Mouse (Mus musculus) liver, embryonic 13.5 days (tissue): Measurements from ENCODE around the gene Cish. TPM values are rescaled to one million over a fixed set of nuclear protein-coding genes. Genes with fewer than 3 reads are reported as not detected.

Source experiments
- ATAC-seq: fragments of 200-750 bp; cut with Nextera tagmentation; 2 replicates; pipeline ENCODE4 v1.8.0; 2017; ENCODE audit warnings: low read depth, mild to moderate bottlenecking, moderate number of reproducible peaks, moderate library complexity
- DNase-seq: peaks from one replicate; pipeline ENCODE4 v3.0.0; 2022
- H3K27ac ChIP-seq: fragments of 300-500 bp; sonication (generic); 2 replicates; pipeline ENCODE4 v1.5.1; 2015; ENCODE audit warnings: moderate library complexity, mild to moderate bottlenecking, inconsistent platforms
- H3K27me3 ChIP-seq: fragments of 300-500 bp; sonication (generic); 2 replicates; pipeline ENCODE4 v1.6.1; 2015; ENCODE audit warnings: mild to moderate bottlenecking, inconsistent platforms
- H3K36me3 ChIP-seq: fragments of 300-500 bp; sonication (generic); 2 replicates; pipeline ENCODE4 v1.6.1; 2015; ENCODE audit warnings: mild to moderate bottlenecking, inconsistent platforms
- H3K4me1 ChIP-seq: fragments of 300-500 bp; sonication (generic); replicated peaks from 2 replicates; pipeline ENCODE4 v1.6.1; 2015; ENCODE audit warnings: inconsistent platforms
- H3K4me2 ChIP-seq: fragments of 300-500 bp; sonication (generic); 2 replicates; pipeline ENCODE4 v1.6.1; 2015; ENCODE audit warnings: inconsistent platforms, mild to moderate bottlenecking, moderate library complexity
- H3K4me3 ChIP-seq: fragments of 300-500 bp; sonication (generic); replicated peaks from 2 replicates; pipeline ENCODE4 v1.5.1; 2015; ENCODE audit warnings: mild to moderate bottlenecking, inconsistent platforms
- H3K9ac ChIP-seq: fragments of 300-500 bp; sonication (generic); 2 replicates; pipeline ENCODE4 v1.6.1; 2015; ENCODE audit warnings: mild to moderate bottlenecking, inconsistent platforms
- H3K9me3 ChIP-seq: fragments of 300-500 bp; sonication (generic); replicated peaks from 2 replicates; pipeline ENCODE4 v1.6.1; 2016; ENCODE audit warnings: inconsistent platforms
- WGBS: fragments of 180-500 bp; shearing (Covaris S2); methylation state at CpG from one replicate; pipeline ENCODE4 v1.1.7; 2015; ENCODE audit not compliant: insufficient replicate concordance; 5-methylcytosine and 5-hydroxymethylcytosine counted together
- polyA plus RNA-seq: library from polyadenylated mRNA; unstranded; fragments of >200 nt; fragmentation: Nextera tagmentation; extraction: Ambion mirVana; gene quantifications from 2 replicates; pipeline ENCODE4 v1.2.1, GENCODE M21; 2015

Cish gene
- polyA plus RNA-seq, 1 experiment from 2014 or later: 10.7 TPM

DNA sequence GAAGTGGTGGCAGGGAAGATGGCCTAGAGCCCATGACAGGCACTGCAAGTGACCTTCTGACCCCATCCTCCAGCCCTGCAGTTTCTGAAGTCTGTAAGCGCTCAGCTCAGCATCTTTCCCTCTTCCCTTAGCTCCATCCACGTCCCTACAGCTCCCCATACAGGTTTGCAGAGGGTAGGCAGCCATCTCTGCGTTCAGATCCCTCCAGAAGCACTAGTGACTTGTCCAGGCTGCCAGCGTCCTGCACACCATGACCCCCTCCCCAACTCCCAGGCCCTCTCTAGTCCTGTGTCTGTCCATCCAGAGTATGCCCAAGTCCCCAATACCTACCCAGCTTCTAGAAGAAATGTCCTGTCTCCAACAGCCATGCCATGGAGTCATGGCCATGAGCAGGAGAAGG, 17.7 kb upstream of the Cish start:
- Histone ChIP-seq H3K27ac (no peak overlapping the region), H3K4me3 (no peak overlapping the region), H3K4me1 (peaks cover 32% of the 10 kb centered on the region), H3K4me2 (no peak overlapping the region), H3K9ac (no peak overlapping the region), H3K9me3 (no peaks in the 10 kb centered on the region), H3K36me3 (no peaks in the 10 kb centered on the region), H3K27me3 (no peaks in the 10 kb centered on the region)
- ATAC-seq (no peak), DNase-seq (no peak)
- 58% methylated on average over 4 of the region's 4 CpGs for WGBS

DNA sequence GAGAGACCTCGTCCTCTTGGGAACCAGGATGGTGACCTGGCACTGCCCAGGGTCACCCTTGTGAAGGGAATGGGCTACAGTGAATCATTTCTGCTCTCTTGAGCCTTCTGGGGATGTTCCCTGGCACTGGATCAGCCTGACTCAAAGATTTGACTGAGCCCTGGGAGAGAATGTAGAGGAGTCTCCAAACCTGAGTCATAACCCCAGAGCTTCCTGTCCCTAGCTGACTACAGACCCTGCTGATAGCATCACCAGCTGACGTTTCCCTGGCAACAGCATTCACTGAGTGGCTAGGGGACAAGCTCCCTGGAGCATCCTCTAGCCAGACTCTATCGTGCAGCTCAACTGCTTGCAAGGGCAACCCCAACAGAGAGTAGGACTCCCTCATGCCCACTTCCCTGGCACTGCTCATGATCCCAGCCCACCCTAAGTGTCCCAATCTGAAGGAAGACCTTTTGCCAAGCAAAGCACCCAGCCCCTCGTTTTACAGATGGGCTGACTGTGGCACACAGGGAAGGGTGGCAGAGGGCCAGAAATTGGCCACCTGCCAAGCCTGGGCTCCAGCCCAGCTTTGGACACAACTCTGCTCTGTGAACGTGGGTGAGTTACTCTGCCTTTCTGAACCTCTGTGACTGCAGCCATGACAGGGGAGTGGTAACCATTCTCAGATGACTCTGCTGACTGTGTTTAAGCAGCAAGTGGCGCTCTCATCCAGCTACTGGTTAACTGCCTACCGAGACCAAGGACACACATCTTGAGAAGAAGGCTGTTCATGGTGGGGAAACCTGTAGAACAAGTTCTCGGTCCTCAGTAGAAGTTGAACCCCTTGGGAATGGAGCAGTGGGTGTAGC, 17.1 kb upstream of the Cish start:
- DNase-seq (no peak), ATAC-seq (no peak)
- H3K27me3 ChIP-seq: no peaks in the 10 kb centered on the region

DNA sequence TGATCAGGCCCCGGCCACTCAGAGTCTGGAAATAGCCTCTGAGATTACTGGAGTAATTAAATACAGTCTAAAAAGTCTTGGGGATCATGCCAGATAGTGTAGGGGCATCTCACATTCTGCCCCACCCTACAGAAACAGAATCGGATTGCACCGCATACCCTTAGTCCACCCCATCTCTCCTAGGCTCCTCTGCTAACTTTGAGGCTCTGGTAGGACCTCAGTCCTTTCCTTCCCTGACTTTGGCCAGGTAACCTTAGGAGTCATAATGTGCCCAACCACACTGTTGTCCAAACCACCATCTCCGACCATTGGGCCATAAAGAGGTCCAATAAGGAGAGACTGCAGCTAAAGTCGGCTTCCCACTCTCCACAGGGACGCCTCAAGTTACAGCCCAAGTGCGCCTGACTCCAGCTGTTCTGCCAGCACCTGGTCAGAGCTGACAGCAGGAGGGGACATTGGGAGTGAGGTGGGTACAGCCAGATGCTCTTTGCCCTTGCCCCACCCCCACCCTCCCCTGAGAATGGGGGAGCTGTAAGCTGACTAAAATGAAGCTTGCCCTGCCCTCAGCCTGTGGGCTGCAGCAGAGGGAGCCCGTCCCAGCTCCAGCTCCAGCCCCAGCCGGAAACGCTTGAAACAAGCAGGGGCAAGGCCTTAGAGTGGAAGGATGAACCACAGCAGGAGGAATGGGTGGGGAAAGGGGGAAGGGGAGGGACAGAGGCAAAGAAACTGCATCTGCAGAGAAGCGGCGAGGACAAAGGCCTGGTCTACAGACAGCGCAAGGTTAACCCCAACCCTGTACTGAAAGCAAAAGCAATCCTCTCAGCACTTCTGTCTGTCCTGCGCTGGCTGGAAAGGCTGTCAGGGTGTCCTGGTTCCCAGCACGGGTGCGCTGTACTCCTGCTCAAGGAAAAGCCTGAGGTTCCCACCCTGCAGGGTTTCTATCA, 16.2 kb upstream of the Cish start:
- Histone ChIP-seq H3K4me3 (peak overlapping the region; percentile 29), H3K9me3 (no peaks in the 10 kb centered on the region), H3K27ac (peak overlapping the region; percentile 50), H3K4me2 (peak overlapping the region; percentile 56), H3K9ac (peak overlapping the region; percentile 27; the same call in 1 of the 2 replicates), H3K36me3 (no peaks in the 10 kb centered on the region), H3K4me1 (peaks cover 27% of the 10 kb centered on the region), H3K27me3 (no peaks in the 10 kb centered on the region)
- 28% methylated on average over 16 of the region's 16 CpGs for WGBS
- DNase-seq (no peak), ATAC-seq (peak; percentile 58)

More for the DNA sequence above, 17.1 kb upstream of the Cish start:
- Histone ChIP-seq H3K4me2 (peak overlapping the region; percentile 56; the same call in 1 of the 2 replicates), H3K9ac (no peak overlapping the region), H3K4me1 (peaks cover 27% of the 10 kb centered on the region), H3K4me3 (no peak overlapping the region), H3K9me3 (no peaks in the 10 kb centered on the region), H3K36me3 (no peaks in the 10 kb centered on the region), H3K27ac (no peak overlapping the region)
- WGBS: 50% methylated on average over 8 of the region's 8 CpGs

DNA sequence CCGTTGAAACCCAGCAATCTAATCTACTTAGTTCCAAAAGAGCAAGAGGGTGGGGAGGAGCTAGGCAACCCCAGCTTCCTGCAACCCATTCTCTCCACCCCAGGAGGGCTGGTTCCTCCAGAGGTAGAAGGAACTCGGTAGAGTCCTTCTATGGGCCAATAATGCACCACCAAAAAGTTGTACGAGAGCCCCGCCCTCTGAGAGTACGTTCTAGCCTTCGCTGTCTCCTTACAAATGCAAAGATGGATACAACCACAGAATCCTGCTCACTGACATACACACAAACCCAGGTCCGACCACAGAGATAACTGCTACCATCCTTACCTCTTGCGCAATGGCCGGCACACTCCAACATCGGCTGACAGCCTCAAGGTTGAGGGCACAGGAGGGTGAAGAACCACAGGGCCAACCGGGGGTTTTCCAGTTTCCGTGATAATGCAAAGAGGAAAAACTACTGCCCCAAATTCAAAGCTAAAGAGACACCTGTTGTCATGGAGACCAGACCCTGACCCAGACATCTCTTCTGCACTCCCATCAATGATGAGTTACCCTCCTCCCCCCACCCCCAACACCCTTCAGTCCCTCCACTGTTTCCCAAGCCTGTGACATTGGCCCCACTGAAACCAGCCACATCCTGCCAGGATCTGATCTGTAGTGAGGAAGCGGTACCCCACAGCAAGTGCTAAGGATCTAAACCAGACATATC, 15.4 kb upstream of the Cish start:
- H3K27me3 ChIP-seq: no peaks in the 10 kb centered on the region
- H3K27ac ChIP-seq: peak overlapping the region; percentile 50
- no peaks in the 10 kb centered on the region for H3K36me3 ChIP-seq
- DNase-seq: no peak
- peak overlapping the region; percentile 56 for H3K4me2 ChIP-seq
- peak overlapping the region; percentile 29 for H3K4me3 ChIP-seq
- peak; percentile 60 for ATAC-seq
- 10% methylated on average over 13 of the region's 13 CpGs for WGBS
- H3K9ac ChIP-seq: peak overlapping the region; percentile 27; the same call in 1 of the 2 replicates
- H3K4me1 ChIP-seq: peaks cover 33% of the 10 kb centered on the region
- H3K9me3 ChIP-seq: no peaks in the 10 kb centered on the region

DNA sequence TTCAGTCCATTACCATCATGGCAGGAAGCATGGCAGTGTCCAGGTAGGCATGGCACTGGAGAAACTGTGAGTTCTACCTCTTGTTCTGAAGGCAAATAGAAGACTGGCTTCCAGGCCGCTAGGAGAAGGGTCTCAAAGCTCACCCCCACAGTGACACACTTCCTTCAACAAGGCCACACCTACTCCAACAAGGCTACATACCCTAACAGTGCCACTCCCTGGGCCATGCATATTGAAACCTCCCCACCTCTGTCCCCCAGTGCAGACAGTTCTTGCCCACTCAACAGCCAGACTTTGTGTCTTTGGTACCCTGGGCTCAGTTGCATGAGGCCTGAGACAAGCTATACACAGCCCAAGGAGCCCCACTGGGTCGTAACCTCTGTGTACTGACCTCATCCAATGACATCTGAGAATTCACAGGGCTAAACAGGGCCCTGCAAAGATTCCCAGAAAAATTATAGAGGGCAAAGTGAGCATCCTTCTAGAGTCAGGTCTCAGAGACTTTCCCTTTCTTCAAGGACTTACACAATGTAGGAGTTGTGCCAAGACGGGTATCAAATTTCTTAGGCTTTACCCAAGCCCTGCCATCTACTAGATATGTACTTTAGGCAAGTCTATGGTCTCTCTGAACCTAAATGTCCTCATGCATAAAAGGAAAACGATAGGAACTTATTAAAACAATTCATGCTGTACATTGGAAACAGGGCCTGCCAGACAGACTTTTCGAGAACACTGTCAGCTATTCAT, 14.4 kb upstream of the Cish start:
- Histone ChIP-seq H3K4me2 (no peak overlapping the region), H3K9me3 (no peaks in the 10 kb centered on the region), H3K4me3 (no peak overlapping the region), H3K27ac (peak overlapping the region; percentile 4; the same call in 1 of the 2 replicates), H3K4me1 (peaks cover 42% of the 10 kb centered on the region), H3K27me3 (no peaks in the 10 kb centered on the region), H3K9ac (no peak overlapping the region), H3K36me3 (no peaks in the 10 kb centered on the region)
- no peak for ATAC-seq
- DNase-seq: no peak
- 69% methylated on average over 5 of the region's 5 CpGs for WGBS

DNA sequence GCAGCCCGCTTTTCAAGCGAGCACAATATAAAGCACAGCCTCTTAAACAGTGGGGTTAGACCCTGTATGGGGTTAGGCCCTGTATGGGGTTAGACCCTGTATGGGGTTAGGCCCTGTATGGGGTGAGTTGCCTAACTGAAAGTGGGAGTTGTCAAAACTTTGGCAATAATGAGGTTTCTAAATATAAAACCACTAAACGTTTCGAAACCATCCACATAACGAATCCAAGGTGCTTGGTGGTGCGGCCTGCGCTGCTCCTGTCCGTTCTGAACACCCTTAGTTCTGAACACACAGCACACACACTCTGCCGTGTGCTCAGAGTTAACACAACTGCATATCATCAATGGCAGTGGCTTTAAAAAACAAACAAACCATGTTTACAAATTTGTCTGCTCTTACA, 12.9 kb upstream of the Cish start:
- no peak overlapping the region for H3K4me2 ChIP-seq
- 82% methylated on average over 9 of the region's 9 CpGs for WGBS
- H3K9me3 ChIP-seq: no peaks in the 10 kb centered on the region
- peaks cover 56% of the 10 kb centered on the region for H3K4me1 ChIP-seq
- H3K27ac ChIP-seq: peak overlapping the region; percentile 11; the same call in 1 of the 2 replicates
- H3K36me3 ChIP-seq: no peaks in the 10 kb centered on the region
- no peak overlapping the region for H3K4me3 ChIP-seq
- H3K9ac ChIP-seq: no peak overlapping the region
- DNase-seq (no peak), ATAC-seq (no peak)
- H3K27me3 ChIP-seq: no peaks in the 10 kb centered on the region

DNA sequence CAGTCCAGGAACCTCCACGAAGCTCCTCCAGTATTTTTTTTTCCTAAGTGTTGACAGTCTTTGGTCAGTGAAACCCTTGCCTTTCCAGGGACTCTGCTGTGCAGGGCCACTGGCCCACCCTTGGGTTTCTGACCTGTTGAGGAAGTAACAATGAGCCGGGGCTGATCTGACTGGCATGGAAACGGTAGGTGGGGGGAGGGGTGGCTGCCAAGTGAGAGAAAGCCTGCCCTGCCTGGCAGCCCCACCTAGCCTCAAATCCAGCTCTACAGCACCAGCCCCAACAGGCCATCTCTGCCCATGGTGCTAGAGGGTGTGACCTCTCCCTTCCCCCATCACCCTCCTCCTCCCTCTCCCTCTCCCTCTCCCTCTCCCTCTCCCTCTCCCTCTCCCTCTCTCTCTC, 10.8 kb upstream of the Cish start:
- no peaks in the 10 kb centered on the region for H3K9me3 ChIP-seq
- H3K27me3 ChIP-seq: no peaks in the 10 kb centered on the region
- H3K36me3 ChIP-seq: no peaks in the 10 kb centered on the region
- no peak overlapping the region for H3K4me2 ChIP-seq
- H3K4me1 ChIP-seq: peaks cover 60% of the 10 kb centered on the region
- H3K4me3 ChIP-seq: no peak overlapping the region
- 10% methylated on average over 3 of the region's 3 CpGs for WGBS
- H3K9ac ChIP-seq: no peak overlapping the region
- ATAC-seq: no peak
- no peak for DNase-seq
- H3K27ac ChIP-seq: 0 out of 2 replicates have a peak overlapping the region, but pooled peaks have one; percentile 27

DNA sequence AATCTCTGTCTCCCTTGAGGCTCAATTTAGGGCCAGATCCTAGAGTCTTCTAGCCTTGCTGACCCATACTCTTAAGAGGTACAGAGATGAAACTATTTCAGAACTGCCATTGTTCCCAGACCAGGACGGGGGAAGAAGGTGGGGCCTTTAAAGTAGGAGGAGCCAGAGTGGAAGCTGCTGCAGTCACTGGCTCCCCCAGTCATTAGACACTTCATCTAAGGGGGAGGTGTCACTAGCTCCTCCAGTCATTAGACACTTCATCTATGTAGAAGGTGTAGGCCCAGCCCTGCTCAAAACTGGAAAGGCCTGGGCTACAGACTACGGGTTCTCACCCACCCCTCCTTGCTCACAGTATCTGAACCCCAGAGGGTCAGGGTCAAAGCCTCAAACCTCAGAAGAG, 8.5 kb upstream of the Cish start:
- Histone ChIP-seq H3K9ac (no peak overlapping the region), H3K4me2 (peak overlapping the region; percentile 98; the same call in 1 of the 2 replicates), H3K4me1 (peaks cover 57% of the 10 kb centered on the region), H3K27ac (0 out of 2 replicates have a peak overlapping the region, but pooled peaks have one; percentile 18), H3K27me3 (peaks cover under 1% of the 10 kb centered on the region; the same call in 1 of the 2 replicates), H3K4me3 (no peak overlapping the region), H3K9me3 (no peaks in the 10 kb centered on the region), H3K36me3 (no peaks in the 10 kb centered on the region)
- WGBS: 34% methylated on average over 2 of the region's 2 CpGs
- DNase-seq (no peak), ATAC-seq (0 out of 2 replicates have a peak, but pooled peaks have one; percentile 7)

DNA sequence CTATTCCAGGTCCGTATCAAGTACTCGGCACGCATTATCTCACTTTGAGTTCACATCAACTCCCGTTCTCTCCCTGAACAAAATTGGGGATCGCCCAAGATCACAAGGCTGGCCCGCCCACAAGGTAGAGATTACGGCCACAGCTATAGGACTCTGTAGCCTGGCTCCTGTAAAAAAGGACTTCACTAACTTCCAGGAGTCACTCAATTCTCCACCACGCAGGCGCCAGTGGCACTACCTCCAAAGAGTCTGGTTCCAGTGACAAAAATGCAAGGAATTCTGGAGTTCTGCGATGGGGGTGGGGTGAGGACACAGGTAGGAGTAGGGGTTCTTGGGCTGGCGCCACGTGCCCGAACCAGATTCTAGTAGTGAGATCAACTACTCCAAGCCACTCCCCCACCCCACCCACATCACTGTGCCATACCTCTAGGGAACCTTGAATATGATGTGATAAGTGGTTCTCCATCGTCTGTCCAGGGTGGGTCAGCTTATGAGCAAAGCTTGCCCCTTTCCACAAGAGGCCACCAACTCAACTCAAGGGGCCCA, 7.6 kb upstream of the Cish start:
- Histone ChIP-seq H3K9me3 (no peaks in the 10 kb centered on the region), H3K36me3 (no peaks in the 10 kb centered on the region), H3K4me3 (peak overlapping the region; percentile 66), H3K27ac (peak overlapping the region; percentile 50; the same call in 1 of the 2 replicates), H3K4me1 (peaks cover 57% of the 10 kb centered on the region), H3K9ac (peak overlapping the region; percentile 53; the same call in 1 of the 2 replicates), H3K4me2 (peak overlapping the region; percentile 98), H3K27me3 (peaks cover 9% of the 10 kb centered on the region; the same call in 1 of the 2 replicates)
- WGBS: 67% methylated on average over 14 of the region's 14 CpGs
- ATAC-seq (no peak), DNase-seq (no peak)

DNA sequence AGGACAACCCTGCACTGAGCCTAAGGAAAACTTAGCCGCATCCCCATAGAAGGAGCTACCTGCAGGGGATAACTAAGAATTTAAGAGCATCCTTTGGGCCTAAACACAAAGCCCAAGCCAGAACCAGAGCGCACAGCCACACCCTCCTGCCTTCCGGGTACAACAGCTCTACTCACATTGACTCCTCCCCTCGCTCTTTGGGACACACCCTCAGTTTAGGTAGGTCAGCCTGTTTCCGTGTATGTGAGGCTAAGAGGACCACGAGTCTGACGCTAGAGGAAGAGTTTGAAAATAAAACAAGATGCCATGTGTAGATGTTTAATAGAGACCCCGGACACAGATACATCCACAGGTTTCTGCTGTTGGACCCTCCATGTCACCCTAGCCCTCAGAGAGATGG, 7.1 kb upstream of the Cish start:
- H3K27ac ChIP-seq: peak overlapping the region; percentile 74

More for the DNA sequence above, 7.1 kb upstream of the Cish start:
- 14% methylated on average over 8 of the region's 8 CpGs for WGBS
- Histone ChIP-seq H3K36me3 (no peaks in the 10 kb centered on the region), H3K4me2 (peak overlapping the region; percentile 98), H3K4me1 (peaks cover 57% of the 10 kb centered on the region), H3K9ac (peak overlapping the region; percentile 70), H3K4me3 (peak overlapping the region; percentile 66), H3K9me3 (no peaks in the 10 kb centered on the region), H3K27me3 (peaks cover 10% of the 10 kb centered on the region; the same call in 1 of the 2 replicates)
- ATAC-seq (peak; percentile 71), DNase-seq (peak; percentile 66)
